Mouse (Mus musculus) A20 (cell line): ENCODE data around the gene Ccdc170.
A peak's percentile ranks its signal among the peaks of the same experiment; 100 is the strongest.

Experiments
- DNase-seq: peaks from one replicate; pipeline ENCODE4 v3.0.0-alpha.2; 2011; ENCODE audit warnings: low read depth, low spot score

Ccdc170 gene

DNA sequence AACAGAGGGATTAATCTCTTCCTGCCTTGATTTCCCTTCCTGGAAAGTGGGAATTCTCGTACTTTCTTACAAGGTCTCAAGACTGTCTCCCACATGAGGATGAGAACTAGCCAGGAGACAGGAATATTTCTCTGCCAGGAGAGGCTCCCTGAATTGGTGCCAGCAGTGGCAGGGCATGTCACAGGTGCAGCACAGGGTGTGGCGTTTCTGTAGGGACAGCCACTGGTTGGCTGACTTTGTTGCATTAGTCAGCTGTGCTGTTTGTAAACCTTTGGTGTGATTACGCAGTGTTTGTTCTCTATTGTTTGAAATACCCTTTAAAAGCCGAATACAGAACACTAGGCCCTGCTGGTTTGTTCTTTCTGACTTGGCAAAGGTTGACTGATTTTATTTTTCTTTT, 117.3 kb downstream of the Ccdc170 start:
- no peak for DNase-seq

DNA sequence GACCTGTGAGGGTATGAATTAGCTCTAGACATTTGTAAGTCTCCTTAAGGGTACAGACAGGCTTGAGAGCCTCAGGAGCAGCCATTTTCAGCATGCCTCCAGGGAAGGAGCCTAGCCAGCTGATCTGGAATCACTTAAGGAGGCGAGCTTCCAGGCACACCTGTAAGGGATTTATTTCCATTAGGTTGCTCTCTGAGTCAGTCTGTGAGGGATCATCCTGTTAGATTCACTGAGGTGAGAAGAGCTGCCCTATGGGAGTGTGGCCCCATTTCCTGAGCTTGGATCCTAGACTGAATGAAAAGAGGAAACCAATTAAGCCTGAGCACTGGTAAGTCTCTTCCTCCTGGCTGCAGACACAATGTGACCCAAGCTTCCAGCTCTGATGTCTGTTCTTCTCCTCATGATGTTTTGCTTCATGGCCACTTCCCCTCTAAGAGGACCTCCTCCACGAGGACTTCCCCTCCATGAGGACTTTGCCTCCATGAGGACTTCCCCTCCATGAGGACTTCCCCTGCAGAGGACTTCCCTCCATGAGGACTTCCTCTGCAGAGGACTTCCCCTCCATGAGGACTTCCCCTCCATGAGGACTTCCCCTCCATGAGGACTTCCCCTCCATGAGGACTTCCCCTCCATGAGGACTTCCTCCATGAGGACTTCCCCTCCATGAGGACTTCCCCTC, 118.6 kb downstream of the Ccdc170 start:
- peak; percentile 27 for DNase-seq

- peak; percentile 47 for DNase-seq
These were observed 119.3 kb downstream of the Ccdc170 start for GRCm38 (mm10) chr10:4601612-4602011.

GRCm38 (mm10) chr10:4602466-4602865, 120.2 kb downstream of the Ccdc170 start:
- DNase-seq, result no peak

DNA sequence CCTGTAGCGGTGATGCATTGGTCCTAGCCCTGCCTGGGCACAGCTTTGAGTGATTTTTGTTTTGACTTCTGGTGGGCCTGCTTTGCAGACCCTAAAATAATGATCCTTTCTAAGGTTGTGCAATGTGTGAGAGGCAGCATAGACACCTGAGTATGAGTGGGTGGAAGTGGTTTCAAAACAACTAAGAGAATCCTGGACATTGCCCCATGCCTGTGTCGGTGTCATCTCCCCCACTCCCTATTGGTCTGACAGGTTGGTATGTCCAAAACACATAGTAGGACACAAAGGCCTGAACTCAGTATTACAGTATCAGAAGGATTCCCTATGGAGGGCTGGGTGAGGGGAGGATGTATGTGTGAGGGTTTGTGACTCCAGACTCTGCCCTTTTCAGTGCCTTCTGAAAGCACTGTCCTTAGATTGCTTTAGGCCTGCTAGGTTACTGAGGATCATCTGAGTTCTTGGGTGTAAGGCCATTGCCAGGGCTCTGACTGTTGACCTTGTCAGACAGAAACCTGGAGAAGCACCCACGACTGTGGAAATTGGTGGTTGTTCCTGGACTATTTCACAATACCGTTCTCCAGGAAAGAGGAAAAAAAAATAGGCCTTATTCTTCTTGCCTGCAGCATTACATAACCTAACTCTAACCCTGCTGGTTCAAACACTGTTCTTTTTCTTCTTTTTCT, 122.4 kb downstream of the Ccdc170 start:
- DNase-seq, result no peak

DNA sequence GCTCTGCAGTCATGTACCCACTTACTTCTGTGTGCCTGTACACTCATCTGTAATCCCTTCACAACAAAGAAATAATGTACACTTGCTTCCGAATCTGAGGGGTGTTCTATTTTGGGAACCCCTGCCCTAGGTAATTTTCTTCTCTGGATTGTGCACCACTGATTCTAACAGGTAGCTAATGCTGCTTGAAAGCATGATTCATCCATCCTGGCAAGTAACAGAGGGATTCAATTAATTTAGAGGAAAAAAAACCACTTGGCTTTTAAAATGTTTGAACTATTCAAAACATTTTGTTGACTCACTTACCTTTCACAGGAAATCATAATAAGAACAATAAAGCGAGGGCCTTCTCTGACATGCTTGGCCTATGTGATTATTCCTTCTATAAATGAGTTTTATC, 127.9 kb downstream of the Ccdc170 start:
- DNase-seq, result no peak

GRCm38 (mm10) chr10:4611386-4612155, 129.3 kb downstream of the Ccdc170 start, which contains the start of gene Esr1:
TSS of gene Esr1 (plus strand) at chr10:4611593.
- DNase-seq, result peak; percentile 58
